Mouse (Mus musculus): ENCODE data around the gene Map3k3.

DNA sequence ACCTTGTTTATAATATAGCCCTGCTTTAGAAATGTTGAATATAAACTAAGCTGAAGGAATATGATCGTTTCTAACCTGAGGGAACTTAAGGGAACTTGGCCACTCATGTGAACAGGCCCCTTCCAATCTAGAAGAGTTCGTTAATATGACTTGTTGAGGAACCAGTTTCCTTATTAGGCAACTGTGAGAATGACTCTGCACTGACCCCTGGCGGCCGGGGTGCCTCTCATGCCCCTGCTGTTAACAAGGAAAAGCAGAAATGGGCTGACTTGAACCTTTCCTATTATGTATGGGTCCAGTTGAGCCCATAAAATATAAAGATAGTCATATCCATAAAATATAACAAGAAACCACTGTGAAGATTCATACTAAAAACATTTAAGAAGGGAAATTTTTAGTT is 8.1 kb upstream of the Map3k3 start:
- no peak for TF ChIP-seq CHD2 (IDR thresholded peaks at IDR 0.05; ENCODE audit: low read depth, low read length)
- TF ChIP-seq MAFK (IDR thresholded peaks at IDR 0.05; ENCODE audit: insufficient read depth, low read depth, low read length), result no peak
- TF ChIP-seq ZNF384 (IDR thresholded peaks at IDR 0.05; ENCODE audit: low read depth, low read length), result no peak
- TF ChIP-seq ZC3H11A (IDR thresholded peaks at IDR 0.05; ENCODE audit: borderline replicate concordance, low read depth, low read length), result peak; percentile 35; the same call in 1 of the 2 replicates

Data from ES-E14 (cell line).